Mouse (Mus musculus) erythroblast, embryonic 14.5 days (primary cell): Measurements from ENCODE around the gene Tmem135.

ENCODE experiments used
- GATA1 ChIP-seq: IDR thresholded peaks from 2 replicates; pipeline ENCODE4 v1.6.1; 2012; ENCODE audit warnings: low read length, inconsistent platforms, mixed read lengths
- TAL1 ChIP-seq: IDR thresholded peaks from 3 replicates; pipeline ENCODE4 v1.6.1; 2012; ENCODE audit warnings: low read length, inconsistent platforms, mixed read lengths

DNA sequence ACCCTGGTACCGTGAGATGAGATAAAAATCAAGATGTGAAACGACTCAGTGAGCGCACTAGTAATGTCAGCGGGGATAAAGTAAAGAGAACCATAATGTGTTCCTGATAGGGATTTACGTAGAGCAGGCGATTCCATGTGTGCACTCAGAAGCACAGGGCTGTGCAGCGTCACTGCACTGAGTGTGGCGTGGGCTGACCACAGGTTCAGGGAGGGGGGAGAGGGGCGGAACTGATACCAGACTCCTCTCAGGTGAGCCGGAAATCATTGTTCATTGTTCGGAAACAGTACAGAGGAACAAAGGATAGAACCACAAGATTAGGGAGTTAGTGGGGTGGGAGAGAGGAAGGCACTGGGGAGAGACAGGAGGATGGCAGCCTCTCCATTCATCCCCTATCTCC lies 95.8 kb downstream of the Tmem135 start:
- TF ChIP-seq TAL1, result no peak
- no peak for TF ChIP-seq GATA1
